Mouse (Mus musculus) brown adipose tissue, adult 24 weeks (tissue): ENCODE measurements around the gene Kri1. TPM values are rescaled to one million over a fixed set of nuclear protein-coding genes. Genes with fewer than 3 reads are reported as not detected.
"Not testable (repeated sequence)": the region's sequence is repeated elsewhere in the genome, so short reads cannot be mapped to it uniquely, and the experiment has no call there.

Experiments used
- H3K27ac ChIP-seq: fragments of 200-500 bp; replicated peaks from 2 replicates; pipeline ENCODE4 v1.5.1; 2012; ENCODE audit warnings: low read depth, mild to moderate bottlenecking, low read length
- H3K4me1 ChIP-seq: fragments of 200-500 bp; 2 replicates; pipeline ENCODE4 v1.6.1; 2012; ENCODE audit warnings: low read length, mixed read lengths; ENCODE audit not compliant: control insufficient read depth, insufficient read depth, insufficient read length
- H3K4me3 ChIP-seq: fragments of 200-500 bp; 2 replicates; pipeline ENCODE4 v1.5.1; 2012; ENCODE audit warnings: low read depth, mild to moderate bottlenecking, low read length, moderate library complexity; ENCODE audit not compliant: insufficient read depth
- polyA plus RNA-seq: library from polyadenylated mRNA; stranded (reverse); fragments of >200 nt; gene quantifications from 2 replicates; pipeline ENCODE4 v1.2.4, GENCODE M21; 2012; ENCODE audit not compliant: missing spikeins, insufficient read depth, insufficient read length

The Kri1 gene
- polyA plus RNA-seq, 1 experiment, result 10.9 TPM

DNA sequence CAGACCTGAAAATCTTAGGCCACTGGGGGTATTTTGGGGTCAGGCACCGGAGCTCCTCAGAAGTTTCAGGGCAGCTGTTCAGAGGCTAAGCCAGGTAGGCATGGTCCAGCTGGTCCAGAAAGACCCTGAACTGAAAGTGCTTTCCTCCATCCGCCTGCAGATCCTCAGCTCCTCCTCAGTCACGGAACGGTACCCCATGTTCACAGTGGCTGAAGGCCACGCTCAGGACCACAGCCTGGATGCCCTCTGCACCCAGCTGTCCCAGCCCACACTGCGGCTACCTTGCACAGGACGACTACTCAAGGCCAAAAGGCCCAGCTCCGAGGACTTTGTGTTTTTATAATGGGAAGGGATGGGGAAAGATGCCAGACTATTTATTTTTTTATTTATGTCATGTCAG, 14.7 kb downstream of the Kri1 start:
- Histone ChIP-seq H3K27ac (no peak overlapping the region), H3K4me1 (peaks cover 3% of the 10 kb centered on the region; the same call in 1 of the 2 replicates), H3K4me3 (no peak overlapping the region)

DNA sequence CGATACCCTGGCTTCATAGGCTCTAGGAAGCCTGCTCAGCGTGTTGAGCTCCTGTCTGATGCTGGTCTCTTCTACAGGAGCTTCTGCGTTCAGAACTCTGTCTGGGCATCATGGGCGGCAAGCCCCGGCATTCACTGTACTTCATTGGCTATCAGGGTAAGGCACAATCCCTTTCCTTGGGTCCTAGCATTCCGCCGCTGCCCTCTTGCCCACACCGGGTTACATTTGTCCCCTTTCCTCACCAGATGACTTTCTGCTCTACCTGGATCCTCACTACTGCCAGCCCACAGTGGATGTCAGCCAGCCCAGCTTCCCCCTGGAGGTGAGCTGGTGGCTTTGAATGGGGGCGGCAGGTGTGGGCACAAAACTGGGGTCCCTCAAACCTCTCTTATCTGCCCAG, 15.4 kb downstream of the Kri1 start:
- Histone ChIP-seq H3K4me1 (peaks cover under 1% of the 10 kb centered on the region; the same call in 1 of the 2 replicates), H3K4me3 (no peak overlapping the region), H3K27ac (no peak overlapping the region)

- H3K27ac ChIP-seq, H3K4me1 ChIP-seq, H3K4me3 ChIP-seq: not testable (repeated sequence)
Observed at GRCm38 (mm10) chr9:21269590-21269989, 18.2 kb downstream of the Kri1 start.

- Histone ChIP-seq H3K4me3 (no peak overlapping the region), H3K27ac (no peak overlapping the region), H3K4me1 (peaks cover 6% of the 10 kb centered on the region)
Observed at GRCm38 (mm10) chr9:21268305-21268704, 19.5 kb downstream of the Kri1 start.

DNA sequence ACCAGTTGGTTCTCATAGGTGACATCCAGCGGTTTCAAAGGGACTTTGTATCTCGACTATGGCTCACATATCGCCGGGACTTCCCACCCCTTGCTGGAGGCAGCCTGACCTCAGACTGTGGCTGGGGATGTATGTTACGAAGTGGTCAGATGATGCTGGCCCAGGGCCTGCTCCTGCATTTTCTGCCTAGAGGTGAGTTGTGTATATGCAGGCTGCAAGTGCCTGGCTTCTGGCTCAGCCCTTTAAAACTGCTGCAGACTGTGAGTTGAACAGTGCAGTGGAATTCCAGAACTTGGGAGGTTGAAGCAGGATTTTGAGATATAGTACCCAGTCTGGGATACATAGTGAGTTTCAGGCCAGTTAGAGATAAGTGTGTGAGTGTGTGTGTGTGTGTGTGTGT, 20.9 kb downstream of the Kri1 start:
- Histone ChIP-seq H3K4me3 (no peak overlapping the region), H3K4me1 (peaks cover 6% of the 10 kb centered on the region), H3K27ac (no peak overlapping the region)

GRCm38 (mm10) chr9:21265611-21266010, 22.2 kb downstream of the Kri1 start:
- Histone ChIP-seq H3K4me3 (peak overlapping the region; percentile 79), H3K27ac (peak overlapping the region; percentile 36), H3K4me1 (peaks cover 6% of the 10 kb centered on the region)

- peak within 1 kb of the TSS; percentile 36 for H3K27ac ChIP-seq
- peaks cover 6% of the 10 kb centered on the region for H3K4me1 ChIP-seq
- H3K4me3 ChIP-seq, result peak within 1 kb of the TSS; percentile 79
Observed at GRCm38 (mm10) chr9:21265000-21265561, 22.7 kb downstream of the Kri1 start, which contains the start of gene Atg4d. Gene Atg4d, plus strand, starts transcription at chr9:21265293.

DNA sequence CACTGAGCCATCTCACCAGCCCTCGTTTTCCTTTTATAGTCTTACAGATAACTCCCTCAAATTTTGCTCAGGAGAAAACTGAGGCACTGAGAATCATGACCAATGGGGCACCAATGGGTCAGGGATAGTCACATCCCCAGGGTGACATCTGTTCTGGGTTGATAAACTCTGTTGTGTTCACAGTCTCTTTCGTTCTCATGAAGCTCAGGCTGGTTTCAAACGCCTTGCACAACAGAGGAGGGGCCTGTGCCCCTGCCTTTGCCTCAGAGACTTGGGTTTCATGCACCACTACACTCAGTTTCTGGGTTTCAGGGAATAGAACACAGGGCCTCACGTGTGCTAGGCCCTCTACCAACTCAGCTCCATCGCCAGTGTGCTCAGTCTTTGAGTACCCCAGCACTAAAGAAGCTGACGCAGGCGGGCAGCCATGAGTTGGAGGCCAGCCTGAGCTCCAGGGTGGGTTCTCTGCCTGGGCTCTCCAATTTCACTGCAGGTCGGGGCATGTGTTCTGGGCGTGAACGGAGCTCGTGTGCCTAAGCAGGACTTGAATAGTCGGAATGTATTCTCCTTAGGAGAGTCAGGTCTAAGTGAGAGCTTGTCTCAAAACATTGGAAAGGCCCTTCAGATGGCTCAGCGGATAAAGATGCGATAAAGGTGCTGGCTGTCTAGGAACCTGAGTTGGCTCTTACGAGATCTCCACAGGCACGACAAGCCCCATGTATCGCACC, 23.3 kb downstream of the Kri1 start:
- 0 out of 2 replicates have a peak overlapping the region, but pooled peaks have one; percentile 26 for H3K27ac ChIP-seq
- H3K4me3 ChIP-seq, result peak overlapping the region; percentile 49
- H3K4me1 ChIP-seq, result peaks cover 6% of the 10 kb centered on the region

DNA sequence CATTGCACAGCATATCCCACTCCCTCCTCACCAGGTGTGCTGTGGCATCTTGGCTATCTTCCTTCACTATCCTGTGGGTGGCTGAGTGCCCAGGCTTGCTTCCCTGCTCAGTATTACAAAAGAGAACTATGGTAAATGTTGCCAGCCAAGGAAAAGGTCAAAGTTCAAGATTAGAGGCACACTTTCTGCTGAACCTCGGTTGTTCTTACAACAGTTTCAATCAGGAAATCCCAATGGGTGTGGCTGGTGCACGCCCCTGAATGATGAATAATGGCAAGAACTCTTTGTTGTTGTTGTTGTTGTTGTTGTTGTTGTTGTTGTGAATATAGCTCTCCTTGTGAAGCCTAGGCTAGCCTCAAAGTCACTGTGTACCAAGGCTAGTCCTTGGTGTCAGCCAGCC, 25.9 kb downstream of the Kri1 start:
- Histone ChIP-seq H3K27ac (0 out of 2 replicates have a peak overlapping the region, but pooled peaks have one; percentile 20), H3K4me1 (peaks cover 5% of the 10 kb centered on the region), H3K4me3 (no peak overlapping the region)

DNA sequence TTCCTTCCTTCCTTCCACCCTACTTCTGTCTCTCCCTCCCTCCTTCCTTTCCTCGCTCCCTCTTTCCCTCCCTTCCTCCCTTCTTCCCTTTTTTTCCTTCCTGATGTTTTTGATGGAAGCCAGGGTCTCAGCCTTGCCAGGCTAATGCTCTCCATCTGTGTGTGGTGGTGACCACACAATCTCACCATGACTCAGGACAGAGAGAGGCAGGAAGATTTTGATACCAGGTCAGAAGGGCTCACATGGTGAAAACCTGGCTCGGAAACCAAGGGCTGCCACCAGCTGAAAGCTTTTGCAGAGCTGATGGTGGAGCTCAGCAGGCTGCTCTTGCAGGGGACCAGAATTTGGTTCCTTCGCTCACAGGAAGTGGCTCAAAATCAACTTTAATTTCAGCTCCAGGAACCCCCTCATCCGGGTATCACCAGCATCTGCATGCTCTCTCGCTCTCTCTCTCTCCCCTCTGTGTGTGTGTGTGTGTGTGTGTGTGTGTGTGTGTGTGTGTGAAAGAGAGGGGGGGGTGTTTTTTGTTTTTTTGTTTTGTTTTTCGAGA, 27.2 kb downstream of the Kri1 start:
- H3K4me1 ChIP-seq, result no peaks in the 10 kb centered on the region; the same call in none of the 2 replicates
- H3K27ac ChIP-seq, result no peak overlapping the region
- no peak overlapping the region for H3K4me3 ChIP-seq

DNA sequence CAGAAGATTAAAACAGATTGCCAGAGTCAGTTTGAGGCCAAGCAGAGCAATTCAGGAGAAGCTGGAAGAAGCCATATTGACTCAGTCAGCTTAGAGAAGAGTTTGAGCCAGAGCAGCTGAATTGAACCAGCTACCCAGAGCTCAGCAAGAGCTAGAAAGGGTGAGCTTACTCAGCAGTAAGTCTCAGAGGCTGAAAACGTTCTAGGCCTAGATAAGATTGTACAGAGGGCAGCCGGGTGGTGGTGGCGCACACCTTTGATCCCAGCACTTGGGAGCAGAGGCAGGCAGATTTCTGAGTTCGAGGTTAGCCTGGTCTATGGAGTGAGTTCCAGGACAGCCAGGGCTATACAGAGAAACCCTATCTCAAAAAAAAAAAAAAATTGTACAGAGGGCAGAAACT, 31.4 kb downstream of the Kri1 start:
- not testable (repeated sequence) for H3K4me3 ChIP-seq, H3K4me1 ChIP-seq, H3K27ac ChIP-seq

DNA sequence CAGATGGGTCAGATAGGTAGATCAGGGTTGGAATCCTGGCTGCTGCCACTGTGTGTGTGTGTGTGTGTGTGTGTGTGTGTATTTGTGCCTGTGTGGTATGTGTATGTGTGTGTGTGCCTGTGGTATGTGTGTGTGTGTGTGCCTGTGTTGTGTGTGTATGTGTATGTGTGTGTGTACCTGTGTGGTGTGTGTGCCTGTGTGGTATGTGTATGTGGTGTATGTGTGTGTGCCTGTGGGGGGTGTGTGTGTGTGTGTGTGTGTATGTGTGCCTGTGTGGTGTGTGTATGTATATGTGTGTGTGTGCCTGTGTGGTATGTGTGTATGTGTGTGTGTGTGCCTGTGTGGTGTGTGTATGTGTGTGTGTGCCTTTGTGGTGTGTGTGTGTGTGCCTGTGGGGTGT, 33.1 kb downstream of the Kri1 start:
- Histone ChIP-seq H3K4me1 (peaks cover 5% of the 10 kb centered on the region; the same call in 1 of the 2 replicates), H3K4me3 (no peak overlapping the region), H3K27ac (no peak overlapping the region)

GRCm38 (mm10) chr9:21251116-21251735, 36.5 kb downstream of the Kri1 start:
- Histone ChIP-seq H3K4me1 (peaks cover 5% of the 10 kb centered on the region; the same call in 1 of the 2 replicates), H3K27ac (no peak overlapping the region), H3K4me3 (no peak overlapping the region)

DNA sequence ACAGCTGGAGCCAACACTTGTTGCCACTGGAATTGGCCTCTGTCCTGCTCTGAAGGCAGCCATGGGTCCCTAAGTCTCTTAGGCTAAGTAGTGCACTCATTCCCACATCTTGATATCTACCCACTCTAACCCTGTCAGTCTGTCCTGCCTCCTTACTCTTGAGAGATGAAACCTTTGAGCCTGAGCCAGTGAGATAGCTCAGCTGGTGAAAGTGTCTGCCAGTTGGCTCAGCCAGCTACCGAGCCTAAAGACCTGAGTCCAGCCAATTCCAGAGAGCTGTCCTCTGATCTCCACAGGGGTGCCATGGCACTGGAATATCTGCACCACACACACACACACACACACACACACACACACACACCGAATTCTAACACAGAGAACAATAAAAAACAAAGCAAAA, 37.3 kb downstream of the Kri1 start:
- Histone ChIP-seq H3K27ac (no peak overlapping the region), H3K4me3 (no peak overlapping the region), H3K4me1 (peaks cover 5% of the 10 kb centered on the region; the same call in 1 of the 2 replicates)
